Comparison of ENCODE assay signal across 28 mouse cellular contexts in genomic region chr11:96115416-96115815, GRCm38 (mm10). TPM values are rescaled to one million over a fixed set of nuclear protein-coding genes. Genes with fewer than 3 reads are reported as not detected.
DNase-seq lines count a peak whose midpoint lies in the region; ATAC-seq lines count a peak whose summit lies in the region.
"Had no signal": no experiment of that assay in that cellular context is flagged by ENCODE, and none has a peak within 500 bp of the region (broad histone marks: within the 10 kb centered on the region; RNA-seq: fewer than 3 reads in every experiment).

No protein-coding gene starts in this region.

- no peaks in the 10 kb centered on the region for H3K4me1 ChIP-seq in kidney, embryonic 16.5 days (ENCODE audit: insufficient read depth, low read length)
- H3K4me1 ChIP-seq: embryonic facial prominence, embryonic 13.5 days; embryonic facial prominence, embryonic 15.5 days; forebrain, embryonic 10.5 days; forebrain, embryonic 12.5 days had no signal

- H3K4me2 ChIP-seq in kidney, embryonic 16.5 days (replicated peaks; ENCODE audit: low read depth, low read length) = no peak overlapping the region
- H3K4me2 ChIP-seq: embryonic facial prominence, embryonic 13.5 days; embryonic facial prominence, embryonic 15.5 days; forebrain, embryonic 12.5 days had no signal

- 83% methylated on average over 6 of the region's 6 CpGs for WGBS in kidney, embryonic 16.5 days

- peak; percentile 64 for DNase-seq in ES-CJ7 (ENCODE audit: low read depth, low spot score)
- DNase-seq in R1 (ENCODE audit: low read depth, low spot score) = peak; percentile 46
- DNase-seq in adipocyte (ENCODE audit: low spot score) = no peak
- DNase-seq in right cerebral cortex, postnatal 25 days = no peak
- DNase-seq: adrenal gland, adult 2 months; adrenal gland, postnatal 10 days; adrenal gland, postnatal 25 days; cerebellum, adult 11 months; cerebellum, adult 18-20 months; cerebellum, adult 8-10 months; cerebellum, adult 9-11 months; cerebellum, postnatal 14 days; cerebellum, postnatal 36 days; embryo, embryonic 11 days had no signal

- no peak overlapping the region for H3K4me3 ChIP-seq in kidney, embryonic 16.5 days (ENCODE audit: low read length)
- H3K4me3 ChIP-seq: embryonic facial prominence, embryonic 13.5 days; embryonic facial prominence, embryonic 15.5 days; erythroblast, embryonic 14.5 days; forebrain, embryonic 10.5 days; forebrain, embryonic 12.5 days had no signal

- ATAC-seq in kidney, embryonic 16.5 days (ENCODE audit: low FRiP score, low TSS enrichment) = no peak
- ATAC-seq: activated CD4-positive, CD25-positive, alpha-beta regulatory T cell, adult 4 months; forebrain, embryonic 14.5 days; forebrain, embryonic 16.5 days; Patski had no signal

- H3K27ac ChIP-seq in kidney, embryonic 16.5 days (ENCODE audit: low read length) = no peak overlapping the region
- H3K27ac ChIP-seq: embryonic facial prominence, embryonic 13.5 days; embryonic facial prominence, embryonic 15.5 days; forebrain, embryonic 10.5 days; forebrain, embryonic 12.5 days had no signal

- no peaks in the 10 kb centered on the region for H3K9me3 ChIP-seq in kidney, embryonic 16.5 days (ENCODE audit: low read length)
- H3K9me3 ChIP-seq: embryonic facial prominence, embryonic 13.5 days; embryonic facial prominence, embryonic 15.5 days; forebrain, embryonic 10.5 days; forebrain, embryonic 12.5 days; G1E had no signal

- H3K36me3 ChIP-seq in kidney, embryonic 16.5 days (ENCODE audit: insufficient read depth, low read length) = no peaks in the 10 kb centered on the region
- H3K36me3 ChIP-seq: embryonic facial prominence, embryonic 13.5 days; embryonic facial prominence, embryonic 15.5 days; forebrain, embryonic 10.5 days; forebrain, embryonic 12.5 days; G1E had no signal

- H3K9ac ChIP-seq in kidney, embryonic 16.5 days (replicated peaks; ENCODE audit: low read length) = no peak overlapping the region
- H3K9ac ChIP-seq: embryonic facial prominence, embryonic 13.5 days; embryonic facial prominence, embryonic 15.5 days; forebrain, embryonic 12.5 days had no signal

- peaks cover 3% of the 10 kb centered on the region; the same call in 1 of the 2 replicates for H3K27me3 ChIP-seq in kidney, embryonic 16.5 days (ENCODE audit: insufficient read depth, low read length)
- H3K27me3 ChIP-seq: embryonic facial prominence, embryonic 15.5 days; Patski had no signal

RNA-seq across cellular contexts. Expression of gene Calcoco2, which starts 3.7 kb away (rescaled TPM):
- polyA plus RNA-seq in kidney, embryonic 16.5 days (2015; fragmentation: Nextera tagmentation; extraction: Ambion mirVana) = not detected in 2 replicates
- polyA plus RNA-seq: activated CD4-positive, CD25-positive, alpha-beta regulatory T cell, adult 4 months; adrenal gland, adult 2 months; brain, embryonic 14.5 days; embryonic facial prominence, embryonic 11.5 days; embryonic facial prominence, embryonic 13.5 days; erythroblast, embryonic 14.5 days; forebrain, embryonic 10.5 days; forebrain, embryonic 12.5 days; frontal cortex, adult 2 months; G1E; Patski had no signal

RNA-seq across cellular contexts. Expression of gene Ttll6, which starts 18.2 kb away (rescaled TPM):
- polyA plus RNA-seq in kidney, embryonic 16.5 days (2015; fragmentation: Nextera tagmentation; extraction: Ambion mirVana) = not detected in 2 replicates
- polyA plus RNA-seq: adrenal gland, adult 2 months; embryonic facial prominence, embryonic 11.5 days; erythroblast, embryonic 14.5 days; forebrain, embryonic 10.5 days; G1E had no signal

RNA-seq across cellular contexts. Expression of gene Atp5g1, which starts 39.9 kb away (rescaled TPM):
- 745 and 801 TPM in 2 replicates for polyA plus RNA-seq in kidney, embryonic 16.5 days (2015; fragmentation: Nextera tagmentation; extraction: Ambion mirVana)

RNA-seq across cellular contexts. Expression of gene Ube2z, which starts 50.2 kb away (rescaled TPM):
- 38.7 and 42.0 TPM in 2 replicates for polyA plus RNA-seq in kidney, embryonic 16.5 days (2015; fragmentation: Nextera tagmentation; extraction: Ambion mirVana)

Comparison
In these comparisons a context has a peak if more than half of its experiments do, and no peak if none do; other contexts are left out.
1. DNase-seq: peak in ES-CJ7 (single experiment) and R1 (single experiment); none in adipocyte (single experiment) and right cerebral cortex, postnatal 25 days (single experiment).